Mouse (Mus musculus) intestine, postnatal 0 days (tissue): Measurements from ENCODE around the gene Ddx50. TPM values are rescaled to one million over a fixed set of nuclear protein-coding genes. Genes with fewer than 3 reads are reported as not detected.

Experiments
- ATAC-seq: fragments of 200-750 bp; cut with Nextera tagmentation; 2 replicates; pipeline ENCODE4 v1.8.0; 2017; ENCODE audit warnings: mild to moderate bottlenecking, moderate TSS enrichment, moderate library complexity
- H3K27ac ChIP-seq: fragments of 300-500 bp; sonication (generic); 2 replicates; pipeline ENCODE4 v1.5.1; 2014; ENCODE audit warnings: mild to moderate bottlenecking, low read depth, low read length, moderate library complexity
- H3K27me3 ChIP-seq: fragments of 300-500 bp; sonication (generic); replicated peaks from 2 replicates; pipeline ENCODE4 v1.6.1; 2014; ENCODE audit warnings: low read length, mixed read lengths; ENCODE audit not compliant: control insufficient read depth, insufficient read depth
- H3K36me3 ChIP-seq: fragments of 300-500 bp; sonication (generic); 2 replicates; pipeline ENCODE4 v1.6.1; 2014; ENCODE audit warnings: mild to moderate bottlenecking, moderate library complexity; ENCODE audit not compliant: control insufficient read depth, insufficient read depth
- H3K4me1 ChIP-seq: fragments of 300-500 bp; sonication (generic); replicated peaks from 2 replicates; pipeline ENCODE4 v1.6.1; 2014; ENCODE audit warnings: antibody characterized with exemption, low read length, mixed read lengths; ENCODE audit not compliant: control insufficient read depth, insufficient read depth
- H3K4me2 ChIP-seq: fragments of 300-500 bp; sonication (generic); replicated peaks from 2 replicates; pipeline ENCODE4 v1.6.1; 2014; ENCODE audit warnings: low read depth, mild to moderate bottlenecking, moderate library complexity
- H3K4me3 ChIP-seq: fragments of 300-500 bp; sonication (generic); 2 replicates; pipeline ENCODE4 v1.5.1; 2014; ENCODE audit warnings: low read depth, low read length
- H3K9ac ChIP-seq: fragments of 300-500 bp; sonication (generic); 2 replicates; pipeline ENCODE4 v1.6.1; 2014; ENCODE audit warnings: mild to moderate bottlenecking, low read depth, low read length
- H3K9me3 ChIP-seq: fragments of 300-500 bp; sonication (generic); 2 replicates; pipeline ENCODE4 v1.6.1; 2016; ENCODE audit warnings: mixed run types; ENCODE audit not compliant: control insufficient read depth
- CTCF ChIP-seq: sonication (generic); IDR thresholded peaks from 2 replicates; pipeline ENCODE4 v1.5.1; 2016; ENCODE audit warnings: low read depth, mild to moderate bottlenecking, control low read depth, antibody characterized with exemption, moderate library complexity
- WGBS: fragments of 180-500 bp; shearing (Covaris S2); extraction: QIAGEN DNeasy Blood & Tissue Kit; methylation state at CpG from one replicate; pipeline ENCODE4 v1.1.7; 2014; 5-methylcytosine and 5-hydroxymethylcytosine counted together
- polyA plus RNA-seq: library from polyadenylated mRNA; unstranded; fragments of >200 nt; fragmentation: Nextera tagmentation; extraction: Ambion mirVana; gene quantifications from 2 replicates; pipeline ENCODE4 v1.2.1, GENCODE M21; 2015

The Ddx50 gene
- polyA plus RNA-seq, 1 experiment from 2014 or later = 69.6 TPM

GRCm38 (mm10) chr10:62677329-62677728 is 26.3 kb upstream of the Ddx50 start:
- no peaks in the 10 kb centered on the region for H3K27me3 ChIP-seq
- no peak for TF ChIP-seq CTCF

GRCm38 (mm10) chr10:62676196-62676595 is 25.2 kb upstream of the Ddx50 start:
- Histone ChIP-seq H3K9ac (no peak overlapping the region), H3K4me2 (no peak overlapping the region), H3K27ac (no peak overlapping the region), H3K4me3 (no peak overlapping the region), H3K36me3 (no peaks in the 10 kb centered on the region), H3K27me3 (no peaks in the 10 kb centered on the region), H3K4me1 (no peaks in the 10 kb centered on the region), H3K9me3 (0 out of 2 replicates have a peak, but pooled peaks cover 4% of the 10 kb centered on the region)
- ATAC-seq = no peak
- 78% methylated on average over 6 of the region's 6 CpGs for WGBS
- TF ChIP-seq CTCF = no peak

More at GRCm38 (mm10) chr10:62677329-62677728, 26.3 kb upstream of the Ddx50 start:
- ATAC-seq = no peak; the same call in 1 of the 2 replicates
- no peak overlapping the region for H3K27ac ChIP-seq
- H3K4me1 ChIP-seq = no peaks in the 10 kb centered on the region
- 0 out of 2 replicates have a peak, but pooled peaks cover 4% of the 10 kb centered on the region for H3K9me3 ChIP-seq
- H3K36me3 ChIP-seq = no peaks in the 10 kb centered on the region
- 67% methylated on average over 5 of the region's 5 CpGs for WGBS
- no peak overlapping the region for H3K9ac ChIP-seq
- H3K4me2 ChIP-seq = no peak overlapping the region
- no peak overlapping the region for H3K4me3 ChIP-seq

GRCm38 (mm10) chr10:62672359-62672758 is 21.3 kb upstream of the Ddx50 start:
- no peak overlapping the region for H3K9ac ChIP-seq
- no peak for ATAC-seq
- no peaks in the 10 kb centered on the region for H3K9me3 ChIP-seq
- no peaks in the 10 kb centered on the region for H3K4me1 ChIP-seq
- no peaks in the 10 kb centered on the region for H3K36me3 ChIP-seq
- no peaks in the 10 kb centered on the region for H3K27me3 ChIP-seq
- H3K27ac ChIP-seq = no peak overlapping the region
- WGBS = 96% methylated on average over 2 of the region's 2 CpGs
- TF ChIP-seq CTCF = peak; percentile 52
- no peak overlapping the region for H3K4me3 ChIP-seq
- no peak overlapping the region for H3K4me2 ChIP-seq

GRCm38 (mm10) chr10:62669245-62669644 is 18.2 kb upstream of the Ddx50 start:
- Histone ChIP-seq H3K9me3 (no peaks in the 10 kb centered on the region), H3K27me3 (no peaks in the 10 kb centered on the region), H3K4me2 (0 out of 2 replicates have a peak overlapping the region, but pooled peaks have one; percentile 13), H3K9ac (no peak overlapping the region), H3K4me1 (no peaks in the 10 kb centered on the region), H3K27ac (no peak overlapping the region), H3K4me3 (no peak overlapping the region), H3K36me3 (no peaks in the 10 kb centered on the region)
- no peak for TF ChIP-seq CTCF
- no peak for ATAC-seq
- WGBS = 43% methylated on average over 14 of the region's 14 CpGs

- Histone ChIP-seq H3K4me1 (no peaks in the 10 kb centered on the region), H3K4me3 (no peak overlapping the region), H3K9ac (no peak overlapping the region), H3K27ac (peak overlapping the region; percentile 8; the same call in 1 of the 2 replicates), H3K4me2 (no peak overlapping the region), H3K27me3 (no peaks in the 10 kb centered on the region), H3K36me3 (no peaks in the 10 kb centered on the region), H3K9me3 (no peaks in the 10 kb centered on the region)
- ATAC-seq = peak; percentile 26
- no peak for TF ChIP-seq CTCF
- 55% methylated on average over 2 of the region's 2 CpGs for WGBS
These were observed 17.4 kb upstream of the Ddx50 start for GRCm38 (mm10) chr10:62668463-62668862.

- 35% methylated on average over 5 of the region's 5 CpGs for WGBS
- no peak for TF ChIP-seq CTCF
- Histone ChIP-seq H3K4me2 (no peak overlapping the region), H3K4me3 (no peak overlapping the region), H3K4me1 (no peaks in the 10 kb centered on the region), H3K27ac (peak overlapping the region; percentile 8; the same call in 1 of the 2 replicates), H3K9ac (no peak overlapping the region), H3K27me3 (no peaks in the 10 kb centered on the region), H3K9me3 (no peaks in the 10 kb centered on the region), H3K36me3 (no peaks in the 10 kb centered on the region)
- ATAC-seq = peak; percentile 65
These were observed 17.0 kb upstream of the Ddx50 start for GRCm38 (mm10) chr10:62668043-62668442.
